Mouse (Mus musculus) CH12.LX (cell line): Measurements from ENCODE around the gene Picalm. TPM values are rescaled to one million over a fixed set of nuclear protein-coding genes. Genes with fewer than 3 reads are reported as not detected.

Experiments
- DNase-seq: peaks from one replicate; pipeline ENCODE4 v3.0.0-alpha.2; 2013; ENCODE audit errors: extremely low read depth
- H3K27ac ChIP-seq: 2 replicates; pipeline ENCODE4 v1.5.1; 2012; ENCODE audit warnings: low read depth, mild to moderate bottlenecking, control low read depth, moderate library complexity; ENCODE audit not compliant: insufficient read depth
- H3K27me3 ChIP-seq: replicated peaks from 2 replicates; pipeline ENCODE3; 2012; ENCODE audit warnings: inconsistent platforms
- H3K36me3 ChIP-seq, 2 experiments: replicated peaks in 1 of 2; 2 replicates each; pipeline versions ENCODE3 to v1.6.1; 2012; ENCODE audit warnings: inconsistent platforms in 1 of 2, low read length in 1 of 2, mild to moderate bottlenecking in 1 of 2, mixed read lengths in 1 of 2, moderate library complexity in 1 of 2; ENCODE audit not compliant: control insufficient read depth in 1 of 2, insufficient read depth in 1 of 2
- H3K4me1 ChIP-seq, 2 experiments: 2 replicates each; pipeline ENCODE4 v1.6.1; 2012; ENCODE audit warnings: inconsistent platforms in 1 of 2, moderate library complexity in 1 of 2; ENCODE audit not compliant: insufficient read depth in 2 of 2, control insufficient read depth in 1 of 2
- H3K4me2 ChIP-seq: 2 replicates; pipeline ENCODE4 v1.6.1; 2012; ENCODE audit warnings: low read depth, mild to moderate bottlenecking, control low read depth; ENCODE audit not compliant: poor library complexity, insufficient read depth, severe bottlenecking
- H3K4me3 ChIP-seq, 3 experiments: fragments of 150-350 bp in 1 of 3; sonication (generic) in 1 of 3; replicated peaks in 1 of 3; 2 replicates each; pipeline versions ENCODE3 to v1.5.1; 2011 to 2012; ENCODE audit warnings: low read depth in 2 of 3, low read length in 2 of 3, mild to moderate bottlenecking in 2 of 3, moderate library complexity in 2 of 3, control low read depth in 1 of 3, improper control_type of control experiment in 1 of 3, inconsistent platforms in 1 of 3, mixed read lengths in 1 of 3; ENCODE audit not compliant: poor library complexity in 1 of 3
- H3K79me2 ChIP-seq: replicated peaks from 2 replicates; pipeline ENCODE4 v1.6.1; 2012; ENCODE audit warnings: mild to moderate bottlenecking, moderate library complexity; ENCODE audit not compliant: control insufficient read depth, poor library complexity, insufficient read depth, severe bottlenecking; ENCODE audit errors: extremely low read depth
- H3K9ac ChIP-seq: 2 replicates; pipeline ENCODE4 v1.6.1; 2012; ENCODE audit warnings: low read depth, mild to moderate bottlenecking, control low read depth, moderate library complexity; ENCODE audit not compliant: insufficient read depth
- H3K9me3 ChIP-seq: replicated peaks from 2 replicates; pipeline ENCODE3; 2012; ENCODE audit warnings: low read length, inconsistent platforms, mixed read lengths
- CHD2 ChIP-seq: IDR thresholded peaks from 2 replicates; pipeline ENCODE4 v1.6.1; 2011; ENCODE audit warnings: low read length, improper control_type of control experiment
- CTCF ChIP-seq, 2 experiments: IDR thresholded peaks in 1 of 2; conservative IDR thresholded peaks in 1 of 2; 2 replicates each; pipeline ENCODE4 v1.5.1; 2011 to 2012; ENCODE audit warnings: low read depth in 2 of 2, low read length in 2 of 2, improper control_type of control experiment in 1 of 2, inconsistent platforms in 1 of 2, mild to moderate bottlenecking in 1 of 2, moderate library complexity in 1 of 2
- E2F4 ChIP-seq: IDR thresholded peaks from 2 replicates; pipeline ENCODE4 v1.6.1; 2011; ENCODE audit warnings: low read depth, low read length, improper control_type of control experiment; ENCODE audit not compliant: insufficient replicate concordance
- ELF1 ChIP-seq: IDR thresholded peaks from 2 replicates; pipeline ENCODE4 v1.6.1; 2014; ENCODE audit warnings: low read depth, mild to moderate bottlenecking, inconsistent platforms, low read length, improper control_type of control experiment
- ETS1 ChIP-seq: conservative IDR thresholded peaks from 2 replicates; pipeline ENCODE4 v1.6.1; 2012; ENCODE audit warnings: low read depth, mild to moderate bottlenecking, inconsistent platforms, low read length, improper control_type of control experiment, moderate library complexity
- HCFC1 ChIP-seq: IDR thresholded peaks from 2 replicates; pipeline ENCODE4 v1.6.1; 2012; ENCODE audit warnings: low read depth, mild to moderate bottlenecking, inconsistent platforms, low read length, improper control_type of control experiment
- IRF4 ChIP-seq: IDR thresholded peaks from 2 replicates; pipeline ENCODE4 v1.6.1; 2014; ENCODE audit warnings: low read depth, mild to moderate bottlenecking, inconsistent platforms, low read length, improper control_type of control experiment
- JUND ChIP-seq: conservative IDR thresholded peaks from 2 replicates; pipeline ENCODE4 v1.6.1; 2011; ENCODE audit warnings: low read depth, low read length, improper control_type of control experiment
- KAT2A ChIP-seq: IDR thresholded peaks from 2 replicates; pipeline ENCODE4 v1.6.1; 2012; ENCODE audit warnings: low read length, improper control_type of control experiment, inconsistent platforms; ENCODE audit not compliant: insufficient replicate concordance
- MAX ChIP-seq: IDR thresholded peaks from 2 replicates; pipeline ENCODE4 v1.6.1; 2011; ENCODE audit warnings: low read length, improper control_type of control experiment
- MEF2A ChIP-seq: IDR thresholded peaks from 2 replicates; pipeline ENCODE4 v1.6.1; 2014; ENCODE audit warnings: low read depth, mild to moderate bottlenecking, inconsistent platforms, low read length, improper control_type of control experiment, borderline replicate concordance
- MXI1 ChIP-seq: IDR thresholded peaks from 2 replicates; pipeline ENCODE4 v1.6.1; 2011; ENCODE audit warnings: mild to moderate bottlenecking, low read depth, low read length, improper control_type of control experiment
- PAX5 ChIP-seq: IDR thresholded peaks from 2 replicates; pipeline ENCODE4 v1.6.1; 2012; ENCODE audit warnings: low read length, inconsistent platforms, mixed read lengths
- POLR2A ChIP-seq: IDR thresholded peaks from 2 replicates; pipeline ENCODE4 v1.6.1; 2011; ENCODE audit warnings: low read depth, mild to moderate bottlenecking, improper control_type of control experiment, low read length
- RAD21 ChIP-seq: IDR thresholded peaks from 2 replicates; pipeline ENCODE4 v1.6.1; 2011; ENCODE audit warnings: low read depth, mild to moderate bottlenecking, low read length, improper control_type of control experiment, moderate library complexity
- RCOR1 ChIP-seq: conservative IDR thresholded peaks from 2 replicates; pipeline ENCODE4 v1.6.1; 2012; ENCODE audit warnings: low read depth, mild to moderate bottlenecking, inconsistent platforms, low read length, improper control_type of control experiment
- SMC3 ChIP-seq: IDR thresholded peaks from 2 replicates; pipeline ENCODE4 v1.6.1; 2011; ENCODE audit warnings: low read depth, low read length, improper control_type of control experiment
- TBP ChIP-seq: conservative IDR thresholded peaks from 2 replicates; pipeline ENCODE4 v1.6.1; 2011; ENCODE audit warnings: low read depth, low read length, improper control_type of control experiment
- TCF12 ChIP-seq: IDR thresholded peaks from 2 replicates; pipeline ENCODE4 v1.6.1; 2014; ENCODE audit warnings: low read depth, mild to moderate bottlenecking, inconsistent platforms, low read length, improper control_type of control experiment
- USF1 ChIP-seq: IDR thresholded peaks from 2 replicates; pipeline ENCODE4 v1.6.1; 2014; ENCODE audit warnings: low read depth, mild to moderate bottlenecking, inconsistent platforms, low read length, improper control_type of control experiment
- USF2 ChIP-seq: conservative IDR thresholded peaks from 2 replicates; pipeline ENCODE4 v1.6.1; 2011; ENCODE audit warnings: low read depth, low read length, improper control_type of control experiment
- ZC3H11A ChIP-seq: IDR thresholded peaks from 2 replicates; pipeline ENCODE4 v1.6.1; 2012; ENCODE audit warnings: low read depth, mild to moderate bottlenecking, inconsistent platforms, low read length, improper control_type of control experiment
- ZKSCAN1 ChIP-seq: IDR thresholded peaks from 2 replicates; pipeline ENCODE4 v1.6.1; 2012; ENCODE audit warnings: low read depth, inconsistent platforms, low read length, improper control_type of control experiment, borderline replicate concordance
- dilution Hi-C: fragments of 300-500 bp; cut with MboI; formaldehyde crosslinking; loops from 2 replicates; pipeline ENCODE4 v1.14.3; 2020; ENCODE audit warnings: low sequenced_read_pairs; ENCODE audit not compliant: extremely low pct_unique_long_range_greater_than_20kb, extremely low pct_ligation_motif_present
- in situ Hi-C: fragments of 300-500 bp; cut with MboI; formaldehyde crosslinking; loops from 3 replicates; pipeline ENCODE4 v1.14.3; 2019; ENCODE audit warnings: low sequenced_read_pairs, low pct_ligation_motif_present, low pct_unique_long_range_greater_than_20kb, mixed read lengths
- polyA plus RNA-seq: library from polyadenylated mRNA; unstranded; fragments of >175 nt; gene quantifications from 2 replicates; pipeline ENCODE4 v1.2.1, GENCODE M21; 2012; ENCODE audit warnings: low read depth; ENCODE audit not compliant: insufficient read length
- total RNA-seq, 2 experiments: library from RNA; depleted of rRNA; stranded (reverse); fragments of 300-350 nt in 1 of 2; fragments of >200 nt in 1 of 2; gene quantifications; 2 replicates each; pipeline ENCODE4 v1.2.3; 2012 to 2014

Picalm gene
- total and polyA plus RNA-seq, 3 experiments, result 27.6 to 94.3 (median 53.4) TPM

DNA sequence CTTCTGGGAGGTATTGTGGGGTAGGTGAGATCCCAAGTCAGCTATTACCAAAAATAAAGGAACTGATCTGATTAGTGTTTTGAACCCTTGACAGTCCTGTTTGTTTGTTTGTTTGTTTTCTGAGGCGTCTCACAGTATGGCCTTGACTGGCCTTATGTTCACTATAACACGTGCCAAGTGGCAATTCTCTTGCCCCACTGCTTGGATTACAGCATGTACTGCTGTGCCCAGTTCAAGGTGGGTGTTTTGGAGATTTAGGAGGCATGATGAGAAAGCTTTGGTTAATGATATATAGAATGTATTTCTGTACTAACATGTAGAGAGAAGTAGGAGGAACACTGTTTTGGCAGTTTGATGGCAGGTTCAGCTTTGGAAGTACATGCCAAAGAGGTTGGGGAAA lies 28.0 kb downstream of the Picalm start:
- Histone ChIP-seq H3K4me3 (no peak overlapping the region), H3K79me2 (peaks cover 23% of the 10 kb centered on the region; the same call in 1 of the 2 replicates), H3K9me3 (no peaks in the 10 kb centered on the region), H3K9ac (no peak overlapping the region), H3K4me1 (no peaks in the 10 kb centered on the region), H3K36me3 (peaks cover 8 to 44% of the 10 kb centered on the region in 2 experiments), H3K27ac (no peak overlapping the region), H3K4me2 (no peak overlapping the region), H3K27me3 (no peaks in the 10 kb centered on the region)
- dilution Hi-C loops (no loop called here), in situ Hi-C loops (loop anchor here (10.0 kb wide), 1 partner anchor 153 kb away; no protein-coding TSS in a partner anchor)
- TF ChIP-seq E2F4, result no peak
- TF ChIP-seq USF1, result no peak
- no peak for TF ChIP-seq HCFC1
- no peak for TF ChIP-seq CTCF (conservative IDR thresholded peaks at IDR 0.05 in 1 of 2, IDR thresholded peaks at IDR 0.05 in 1 of 2; ENCODE audit: low read depth in 2 of 2, low read length in 2 of 2)
- no peak for TF ChIP-seq ELF1
- TF ChIP-seq KAT2A, result no peak
- TF ChIP-seq MXI1, result no peak
- no peak for TF ChIP-seq MAX
- TF ChIP-seq POLR2A, result no peak
- TF ChIP-seq ETS1, result no peak
- no peak for DNase-seq

DNA sequence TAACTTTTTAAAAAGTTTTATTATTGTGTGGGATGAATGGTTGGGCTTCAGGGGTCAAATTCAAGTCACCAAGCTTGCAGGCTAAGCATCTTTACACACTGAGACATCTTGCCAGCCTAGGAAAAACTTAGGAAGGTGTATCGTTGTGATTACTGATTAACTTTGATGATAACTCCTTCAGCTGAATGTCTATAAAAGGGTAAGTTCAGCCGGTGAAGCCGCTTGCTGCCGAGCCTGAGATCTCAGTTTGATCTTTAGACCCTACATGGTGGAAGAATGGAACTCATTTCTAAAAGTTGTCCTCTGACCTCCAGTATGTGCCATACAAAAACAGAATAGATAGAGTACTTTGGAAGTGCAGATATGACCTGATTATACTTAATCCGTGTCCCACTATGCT lies 30.6 kb downstream of the Picalm start:
- H3K9ac ChIP-seq, result no peak overlapping the region
- H3K9me3 ChIP-seq, result no peaks in the 10 kb centered on the region
- no peak overlapping the region for H3K4me3 ChIP-seq
- in situ Hi-C loops (no loop called here), dilution Hi-C loops (no loop called here)
- TF ChIP-seq JUND, result no peak
- TF ChIP-seq TBP, result no peak
- no peak for TF ChIP-seq IRF4
- TF ChIP-seq ZKSCAN1, result no peak
- no peak for TF ChIP-seq POLR2A
- TF ChIP-seq RCOR1, result no peak
- no peak for TF ChIP-seq PAX5
- no peak for TF ChIP-seq SMC3
- no peak for TF ChIP-seq MXI1
- TF ChIP-seq TCF12, result no peak
- TF ChIP-seq USF1, result no peak
- no peak for TF ChIP-seq ETS1
- no peak for TF ChIP-seq MEF2A
- no peak for TF ChIP-seq ZC3H11A
- no peak for TF ChIP-seq CTCF (conservative IDR thresholded peaks at IDR 0.05 in 1 of 2, IDR thresholded peaks at IDR 0.05 in 1 of 2; ENCODE audit: low read depth in 2 of 2, low read length in 2 of 2)
- no peak for TF ChIP-seq USF2
- TF ChIP-seq RAD21, result no peak
- TF ChIP-seq MAX, result no peak
- no peak for TF ChIP-seq CHD2
- H3K4me1 ChIP-seq, result no peaks in the 10 kb centered on the region
- H3K4me2 ChIP-seq, result no peak overlapping the region
- H3K79me2 ChIP-seq, result peaks cover 17% of the 10 kb centered on the region; the same call in 1 of the 2 replicates
- no peak for DNase-seq
- no peaks in the 10 kb centered on the region for H3K27me3 ChIP-seq
- peaks cover 8 to 54% of the 10 kb centered on the region in 2 experiments for H3K36me3 ChIP-seq
- no peak overlapping the region for H3K27ac ChIP-seq
